Mouse (Mus musculus) forebrain, embryonic 15.5 days (tissue): ENCODE results near the gene Cdk6. TPM values are rescaled to one million over a fixed set of nuclear protein-coding genes. Genes with fewer than 3 reads are reported as not detected.

Experiments
- ATAC-seq: fragments of 200-750 bp; cut with Nextera tagmentation; replicated peaks from 2 replicates; pipeline ENCODE4 v1.8.0; 2017; ENCODE audit warnings: mild to moderate bottlenecking, moderate TSS enrichment, moderate library complexity
- H3K27ac ChIP-seq: fragments of 300-500 bp; sonication (generic); replicated peaks from 2 replicates; pipeline ENCODE4 v1.5.1; 2015; ENCODE audit warnings: mild to moderate bottlenecking, inconsistent platforms
- H3K27me3 ChIP-seq: fragments of 300-500 bp; sonication (generic); 2 replicates; pipeline ENCODE4 v1.6.1; 2015; ENCODE audit warnings: inconsistent platforms
- H3K36me3 ChIP-seq: fragments of 300-500 bp; sonication (generic); 2 replicates; pipeline ENCODE4 v1.6.1; 2015; ENCODE audit warnings: mild to moderate bottlenecking, inconsistent platforms
- H3K4me1 ChIP-seq: fragments of 300-500 bp; sonication (generic); 2 replicates; pipeline ENCODE4 v1.6.1; 2015; ENCODE audit warnings: inconsistent platforms
- H3K4me2 ChIP-seq: fragments of 300-500 bp; sonication (generic); replicated peaks from 2 replicates; pipeline ENCODE4 v1.6.1; 2015; ENCODE audit warnings: mild to moderate bottlenecking, inconsistent platforms
- H3K4me3 ChIP-seq: fragments of 300-500 bp; sonication (generic); 2 replicates; pipeline ENCODE4 v1.5.1; 2015; ENCODE audit warnings: mild to moderate bottlenecking, inconsistent platforms
- H3K9ac ChIP-seq: fragments of 300-500 bp; sonication (generic); replicated peaks from 2 replicates; pipeline ENCODE4 v1.6.1; 2015; ENCODE audit warnings: mild to moderate bottlenecking, inconsistent platforms
- H3K9me3 ChIP-seq: fragments of 300-500 bp; sonication (generic); 2 replicates; pipeline ENCODE4 v1.6.1; 2016; ENCODE audit warnings: inconsistent platforms
- WGBS: fragments of 180-500 bp; shearing (Covaris S2); methylation state at CpG from one replicate; pipeline ENCODE4 v1.1.7; 2015; ENCODE audit warnings: mixed read lengths; 5-methylcytosine and 5-hydroxymethylcytosine counted together
- polyA plus RNA-seq: library from polyadenylated mRNA; unstranded; fragments of >200 nt; fragmentation: Nextera tagmentation; extraction: Ambion mirVana; gene quantifications from 2 replicates; pipeline ENCODE4 v1.2.1, GENCODE M21; 2015

Gene Cdk6
- polyA plus RNA-seq, 1 experiment from 2014 or later = 30.8 TPM

DNA sequence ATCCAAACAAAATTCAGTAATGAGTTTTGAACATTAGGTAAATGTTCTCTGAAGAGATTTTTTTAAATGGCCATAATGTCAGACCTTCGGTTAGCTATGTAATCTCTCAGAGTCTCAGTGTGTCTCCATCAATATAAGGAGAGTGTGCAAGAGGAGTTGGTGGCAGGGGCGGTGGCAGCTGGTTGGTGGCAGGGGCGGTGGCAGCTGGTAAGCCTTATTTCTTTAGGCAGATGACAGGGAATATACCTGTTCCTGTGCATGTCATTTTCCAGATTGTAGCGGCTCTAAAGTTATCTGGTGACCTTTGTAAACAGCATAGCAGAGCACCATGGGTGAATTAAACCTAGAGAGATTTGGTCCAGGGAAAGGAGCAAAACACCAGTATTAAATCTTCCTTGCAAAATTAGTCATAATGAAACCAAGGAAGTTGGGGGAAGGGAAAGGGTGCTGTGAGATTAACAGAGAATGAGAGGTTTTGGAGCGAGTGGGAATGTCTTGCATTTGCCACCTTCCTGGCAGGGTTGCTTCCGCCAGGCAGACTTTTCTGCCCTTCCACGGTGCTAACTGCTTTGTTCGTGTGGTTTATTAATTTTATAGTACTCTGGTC is 159.8 kb downstream of the Cdk6 start:
- no peaks in the 10 kb centered on the region; the same call in 1 of the 2 replicates for H3K4me1 ChIP-seq
- no peaks in the 10 kb centered on the region for H3K9me3 ChIP-seq
- H3K9ac ChIP-seq = no peak overlapping the region
- no peaks in the 10 kb centered on the region for H3K27me3 ChIP-seq
- H3K27ac ChIP-seq = no peak overlapping the region
- WGBS = 87% methylated on average over 8 of the region's 8 CpGs
- H3K4me2 ChIP-seq = no peak overlapping the region
- H3K36me3 ChIP-seq = no peaks in the 10 kb centered on the region
- no peak overlapping the region for H3K4me3 ChIP-seq
- no peak for ATAC-seq

DNA sequence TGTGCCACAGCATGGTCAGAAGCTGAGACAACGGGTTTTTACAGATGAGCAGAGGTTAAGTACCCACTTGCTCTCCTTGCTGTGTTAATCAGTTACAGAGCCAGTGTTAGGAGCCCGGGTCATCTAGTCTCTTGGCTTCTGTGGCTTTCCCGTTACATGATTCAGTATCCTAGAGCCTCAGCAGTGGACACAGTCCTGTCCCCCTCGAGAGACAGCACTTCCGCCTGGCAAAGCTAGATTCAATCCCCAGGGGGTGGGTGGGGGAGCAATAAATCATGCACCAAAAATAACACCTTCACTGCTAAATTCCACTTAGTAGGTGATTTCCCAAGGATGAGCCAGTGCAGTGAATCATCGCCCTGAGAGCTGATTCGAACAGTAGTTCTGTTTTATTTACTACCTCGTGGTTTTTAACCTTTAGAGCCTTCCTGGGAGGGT is 160.3 kb downstream of the Cdk6 start:
- Histone ChIP-seq H3K9me3 (no peaks in the 10 kb centered on the region), H3K4me3 (no peak overlapping the region), H3K4me2 (no peak overlapping the region), H3K27me3 (no peaks in the 10 kb centered on the region), H3K9ac (no peak overlapping the region), H3K36me3 (no peaks in the 10 kb centered on the region), H3K27ac (no peak overlapping the region), H3K4me1 (no peaks in the 10 kb centered on the region; the same call in 1 of the 2 replicates)
- WGBS = 63% methylated on average over 8 of the region's 8 CpGs
- no peak for ATAC-seq

DNA sequence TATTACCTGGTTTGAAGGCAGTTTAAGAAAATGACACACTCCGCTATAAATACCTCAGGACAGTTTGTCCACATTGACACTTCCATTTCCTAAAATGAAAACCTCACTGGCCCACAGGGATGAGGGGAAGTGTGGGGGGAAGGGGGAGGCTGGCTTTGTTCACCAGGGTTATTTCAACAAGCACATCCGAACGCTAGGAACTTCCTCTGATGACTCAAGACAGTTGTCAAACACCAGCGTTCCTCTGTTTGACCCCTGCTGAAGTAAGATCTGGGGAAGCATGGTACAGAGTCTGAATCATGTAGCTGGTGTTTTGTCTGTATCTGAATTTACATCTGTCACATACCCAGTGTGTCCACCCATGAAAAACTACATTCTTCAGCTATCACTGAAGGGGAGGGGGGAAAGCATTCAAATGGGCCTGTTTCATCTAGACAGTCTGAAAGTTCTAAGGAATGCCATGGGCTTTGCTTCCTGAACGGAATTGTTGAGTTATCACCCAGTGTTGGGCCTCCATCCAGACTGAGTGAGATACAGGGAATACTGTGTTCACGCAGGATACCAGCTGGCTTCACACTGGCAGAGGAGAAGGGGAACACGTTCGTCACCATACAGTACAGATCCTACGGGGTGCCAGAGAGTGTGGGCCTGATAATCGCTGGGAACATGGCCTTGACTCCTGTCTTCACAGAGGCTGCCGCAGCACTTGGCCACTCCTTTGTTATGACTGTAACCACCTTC is 161.5 kb downstream of the Cdk6 start:
- Histone ChIP-seq H3K9me3 (no peaks in the 10 kb centered on the region), H3K27me3 (no peaks in the 10 kb centered on the region), H3K36me3 (no peaks in the 10 kb centered on the region), H3K4me1 (no peaks in the 10 kb centered on the region; the same call in 1 of the 2 replicates), H3K9ac (no peak overlapping the region), H3K4me2 (no peak overlapping the region), H3K27ac (no peak overlapping the region), H3K4me3 (no peak overlapping the region)
- peak; percentile 68; the same call in 1 of the 2 replicates for ATAC-seq
- 69% methylated on average over 11 of the region's 11 CpGs for whole genome bisulfite sequencing

DNA sequence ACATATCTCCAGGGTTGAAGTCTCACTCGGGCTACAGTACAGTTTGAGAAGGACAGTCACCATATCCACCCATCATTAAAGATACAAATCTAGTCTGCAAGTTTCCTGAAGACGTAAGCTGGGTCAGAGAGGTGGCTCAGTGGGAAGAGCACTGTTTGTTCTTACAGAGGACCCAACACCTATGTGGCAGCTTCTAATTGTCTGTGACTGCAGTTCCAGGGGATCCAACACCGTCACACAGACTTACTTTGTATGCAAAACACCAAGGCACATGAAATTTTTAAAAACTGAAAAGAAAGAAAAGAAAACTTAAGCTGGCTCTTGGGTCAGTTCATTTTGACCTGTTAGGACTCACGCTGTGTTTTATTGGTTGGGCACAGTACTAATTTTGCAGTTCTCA is 162.1 kb downstream of the Cdk6 start:
- Histone ChIP-seq H3K36me3 (no peaks in the 10 kb centered on the region), H3K4me3 (no peak overlapping the region), H3K9ac (no peak overlapping the region), H3K9me3 (no peaks in the 10 kb centered on the region), H3K27ac (no peak overlapping the region), H3K4me2 (no peak overlapping the region), H3K27me3 (no peaks in the 10 kb centered on the region), H3K4me1 (no peaks in the 10 kb centered on the region; the same call in 1 of the 2 replicates)
- 84% methylated on average over 4 of the region's 4 CpGs for WGBS
- no peak for ATAC-seq

DNA sequence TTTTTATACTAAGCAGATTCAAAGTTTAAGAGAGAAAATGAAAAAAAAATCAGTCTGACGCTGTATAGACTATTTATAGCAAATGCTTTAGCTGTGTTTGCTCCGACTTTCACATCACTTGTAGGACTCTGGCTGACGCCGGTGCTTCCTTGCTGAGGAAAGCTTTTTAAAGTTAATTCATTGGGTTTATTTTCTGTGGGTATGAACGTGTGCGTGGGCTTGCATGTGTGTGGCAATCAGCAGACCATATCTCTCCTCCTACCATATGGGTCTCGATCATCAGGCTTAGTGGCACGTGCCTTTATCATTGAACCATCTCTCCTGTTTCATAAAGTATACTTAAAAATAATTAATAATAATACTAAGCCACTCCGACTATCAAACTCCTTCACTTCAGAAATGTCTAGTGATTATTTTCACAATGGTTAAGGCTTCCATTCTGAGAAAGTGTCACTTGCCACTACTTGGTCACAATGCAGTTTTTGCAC is 162.6 kb downstream of the Cdk6 start:
- Histone ChIP-seq H3K9me3 (no peaks in the 10 kb centered on the region), H3K9ac (no peak overlapping the region), H3K27me3 (no peaks in the 10 kb centered on the region), H3K4me3 (no peak overlapping the region), H3K27ac (no peak overlapping the region), H3K36me3 (no peaks in the 10 kb centered on the region), H3K4me1 (no peaks in the 10 kb centered on the region; the same call in 1 of the 2 replicates), H3K4me2 (no peak overlapping the region)
- WGBS = 85% methylated on average over 9 of the region's 9 CpGs
- no peak for ATAC-seq

DNA sequence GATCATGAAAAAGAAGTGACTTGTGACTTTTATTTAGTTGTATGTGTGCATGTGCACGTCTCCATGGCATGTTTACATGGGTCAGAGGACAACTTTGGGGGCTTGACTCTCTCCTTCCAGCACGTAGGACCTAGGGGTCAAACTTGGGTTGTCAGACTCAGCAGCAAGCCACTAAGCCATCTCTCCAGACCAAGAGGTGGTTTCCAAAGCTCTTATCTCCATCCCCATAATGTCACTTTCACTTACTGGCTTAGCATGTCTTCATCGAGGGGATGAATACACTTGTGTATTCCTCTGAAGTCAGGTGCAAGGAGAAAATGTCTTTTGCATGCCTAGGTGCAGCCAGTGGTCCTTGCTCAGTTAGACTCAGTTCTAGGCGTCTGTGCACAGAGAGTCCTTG is 163.2 kb downstream of the Cdk6 start:
- H3K27me3 ChIP-seq = no peaks in the 10 kb centered on the region
- H3K36me3 ChIP-seq = no peaks in the 10 kb centered on the region
- 74% methylated on average over 4 of the region's 4 CpGs for WGBS
- no peak for ATAC-seq
- H3K9ac ChIP-seq = no peak overlapping the region
- H3K4me2 ChIP-seq = no peak overlapping the region
- no peak overlapping the region for H3K4me3 ChIP-seq
- H3K4me1 ChIP-seq = no peaks in the 10 kb centered on the region; the same call in 1 of the 2 replicates
- H3K9me3 ChIP-seq = no peaks in the 10 kb centered on the region
- H3K27ac ChIP-seq = no peak overlapping the region

DNA sequence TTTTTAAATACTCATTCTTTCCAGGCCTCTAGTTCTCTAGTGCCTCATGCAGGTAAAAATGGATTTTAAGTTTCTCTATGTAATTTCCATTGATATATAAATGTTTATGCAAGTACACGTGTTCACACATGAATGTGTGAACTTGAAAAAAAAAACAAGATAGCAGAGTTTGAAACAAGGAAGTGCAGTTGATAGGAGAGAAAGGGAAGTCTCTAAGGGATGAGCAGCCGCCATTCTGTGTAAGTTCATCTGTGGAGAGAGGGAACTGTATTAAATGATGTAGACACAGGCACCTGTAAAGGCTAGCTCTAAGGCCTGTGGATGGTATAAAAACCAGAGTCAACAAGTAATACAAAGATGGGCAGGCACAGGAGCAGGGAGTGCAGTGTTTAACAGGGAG is 164.3 kb downstream of the Cdk6 start:
- Histone ChIP-seq H3K9ac (no peak overlapping the region), H3K9me3 (no peaks in the 10 kb centered on the region), H3K4me1 (no peaks in the 10 kb centered on the region; the same call in 1 of the 2 replicates), H3K4me3 (no peak overlapping the region), H3K4me2 (no peak overlapping the region), H3K27ac (no peak overlapping the region), H3K27me3 (no peaks in the 10 kb centered on the region), H3K36me3 (no peaks in the 10 kb centered on the region)
- WGBS = 72% methylated on average over 2 of the region's 2 CpGs
- ATAC-seq = no peak

DNA sequence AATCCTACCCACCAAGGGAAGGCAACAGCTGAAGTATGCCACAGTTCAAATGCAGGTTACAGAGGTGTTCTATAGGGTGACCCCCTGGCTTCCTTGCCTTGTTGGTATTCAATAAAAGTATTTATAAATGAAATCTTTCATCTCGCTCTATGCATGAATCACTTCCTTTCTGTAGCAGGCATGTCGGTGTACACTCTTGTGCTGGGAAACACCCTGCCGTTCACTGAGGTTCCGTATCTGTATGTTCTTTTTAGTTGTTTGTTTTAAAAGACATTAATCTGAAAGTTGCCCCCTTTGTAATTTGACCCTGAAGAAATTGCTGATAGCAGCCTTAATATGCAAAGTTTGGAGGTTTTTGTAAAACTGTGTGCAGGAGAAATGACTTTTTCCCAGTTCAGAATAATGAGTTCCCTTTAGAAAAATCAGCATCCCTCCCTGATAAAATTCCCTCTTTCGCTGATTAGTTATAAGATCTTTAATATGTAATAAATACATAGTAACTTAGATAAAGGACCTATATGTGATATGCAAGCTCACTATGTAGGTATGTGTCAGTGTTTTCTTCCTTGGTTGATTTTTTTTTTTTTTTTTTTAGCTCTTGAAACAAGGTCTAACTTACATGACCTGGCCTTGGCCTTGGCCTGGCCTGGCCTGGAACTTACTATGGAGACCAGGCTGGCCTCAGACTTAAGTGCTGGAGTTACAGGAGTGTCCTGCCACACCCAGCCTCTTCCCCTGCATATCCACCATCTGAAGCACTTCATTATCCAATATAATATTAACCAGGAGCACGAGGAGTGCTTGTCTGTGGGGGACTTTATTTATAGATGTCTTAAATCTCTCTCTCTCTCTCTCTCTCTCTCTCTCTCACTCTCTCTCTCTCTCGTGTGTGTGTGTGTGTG is 167.4 kb downstream of the Cdk6 start:
- no peaks in the 10 kb centered on the region for H3K9me3 ChIP-seq
- H3K27ac ChIP-seq = no peak overlapping the region
- H3K36me3 ChIP-seq = no peaks in the 10 kb centered on the region
- no peak overlapping the region for H3K4me2 ChIP-seq
- no peak overlapping the region for H3K4me3 ChIP-seq
- ATAC-seq = no peak
- WGBS = 74% methylated on average over 7 of the region's 7 CpGs
- 0 out of 2 replicates have a peak, but pooled peaks cover 5% of the 10 kb centered on the region for H3K4me1 ChIP-seq
- H3K9ac ChIP-seq = no peak overlapping the region
- no peaks in the 10 kb centered on the region for H3K27me3 ChIP-seq

DNA sequence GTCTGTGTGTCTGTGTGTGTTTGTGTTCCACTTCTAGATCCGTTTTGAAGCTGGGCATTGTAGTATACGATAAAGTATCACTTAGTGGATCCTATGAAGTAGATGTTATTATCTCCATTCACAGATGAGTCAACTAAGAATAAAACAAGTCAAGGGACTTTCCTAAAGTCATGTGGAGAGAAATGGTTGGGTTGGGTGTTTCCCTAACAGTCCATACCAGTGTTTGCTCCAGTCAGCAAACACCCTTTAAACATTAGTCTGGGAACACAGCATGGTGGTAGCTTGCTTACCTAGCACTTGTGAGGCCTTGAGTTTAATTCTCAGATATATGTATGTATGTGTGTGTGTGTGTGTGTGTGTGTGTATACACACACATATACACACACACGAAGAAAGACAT is 168.2 kb downstream of the Cdk6 start:
- Histone ChIP-seq H3K36me3 (no peaks in the 10 kb centered on the region), H3K27ac (no peak overlapping the region), H3K27me3 (no peaks in the 10 kb centered on the region), H3K4me2 (no peak overlapping the region), H3K4me3 (no peak overlapping the region), H3K4me1 (0 out of 2 replicates have a peak, but pooled peaks cover 5% of the 10 kb centered on the region), H3K9ac (no peak overlapping the region), H3K9me3 (no peaks in the 10 kb centered on the region)
- ATAC-seq = no peak
- WGBS = 81% methylated on average over 3 of the region's 3 CpGs

DNA sequence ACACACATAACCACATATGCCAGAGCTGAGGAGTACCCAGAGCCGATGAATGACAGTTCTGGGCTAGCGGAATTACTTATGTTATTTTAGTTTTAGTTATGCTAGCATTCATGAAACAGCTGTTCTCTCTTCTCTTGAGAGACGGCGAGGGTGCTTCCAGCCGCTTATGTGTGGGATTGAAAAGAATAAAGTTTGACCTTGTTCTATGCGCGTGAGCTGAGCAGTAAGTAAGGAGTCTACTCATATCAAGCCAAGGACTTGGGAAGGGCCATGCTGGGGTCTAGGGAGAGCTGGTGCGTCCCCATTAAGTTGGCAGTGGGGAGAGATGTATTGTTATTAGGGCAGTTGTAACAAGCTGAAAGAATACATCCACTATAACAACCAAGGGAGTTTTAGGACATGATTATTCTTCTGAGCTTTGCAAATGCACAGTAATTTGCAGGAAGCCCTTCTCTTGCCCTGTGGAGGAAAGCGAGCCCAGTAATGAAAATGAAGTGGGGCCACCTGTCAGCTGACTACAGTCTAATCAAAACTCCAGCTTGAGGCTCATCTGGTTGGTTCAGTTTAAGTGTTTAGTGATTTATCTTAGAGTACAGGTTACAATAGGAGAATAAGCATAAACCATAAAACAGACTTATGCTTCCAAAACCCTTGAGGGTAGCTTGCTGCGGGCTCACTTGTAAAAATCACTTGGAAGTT is 170.0 kb downstream of the Cdk6 start:
- WGBS = 71% methylated on average over 10 of the region's 10 CpGs
- 0 out of 2 replicates have a peak, but pooled peaks have one; percentile 35 for ATAC-seq

DNA sequence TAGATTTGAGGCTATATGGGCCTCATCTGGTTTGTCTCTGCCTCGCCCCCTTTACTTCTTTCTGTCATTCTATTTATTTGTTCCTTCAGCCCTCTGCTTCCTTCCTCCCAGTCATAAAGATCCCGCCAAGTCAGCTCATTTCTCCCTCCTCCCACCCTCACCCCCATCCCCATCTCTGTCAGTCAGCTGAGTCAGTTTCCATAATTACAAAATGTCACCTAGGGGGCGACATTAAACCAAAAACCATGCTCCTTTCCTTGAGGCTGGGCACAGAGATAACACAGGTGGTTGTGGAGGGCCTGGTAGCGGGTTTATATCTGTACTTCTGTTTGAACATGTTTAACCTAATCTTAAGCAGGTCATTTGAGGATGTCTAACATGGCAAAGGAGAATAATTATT is 171.3 kb downstream of the Cdk6 start:
- Histone ChIP-seq H3K9me3 (no peaks in the 10 kb centered on the region), H3K9ac (no peak overlapping the region), H3K4me1 (0 out of 2 replicates have a peak, but pooled peaks cover 5% of the 10 kb centered on the region), H3K36me3 (no peaks in the 10 kb centered on the region), H3K4me2 (no peak overlapping the region), H3K27me3 (no peaks in the 10 kb centered on the region), H3K27ac (no peak overlapping the region), H3K4me3 (no peak overlapping the region)
- ATAC-seq = no peak
- 60% methylated on average over 4 of the region's 4 CpGs for WGBS

More for the DNA sequence above, 170.0 kb downstream of the Cdk6 start:
- Histone ChIP-seq H3K9ac (no peak overlapping the region), H3K27me3 (no peaks in the 10 kb centered on the region), H3K27ac (no peak overlapping the region), H3K4me3 (no peak overlapping the region), H3K4me2 (no peak overlapping the region), H3K36me3 (no peaks in the 10 kb centered on the region), H3K9me3 (no peaks in the 10 kb centered on the region), H3K4me1 (0 out of 2 replicates have a peak, but pooled peaks cover 5% of the 10 kb centered on the region)
